Mouse (Mus musculus) brown adipose tissue, adult 24 weeks (tissue): ENCODE data around the gene Gm973. TPM values are rescaled to one million over a fixed set of nuclear protein-coding genes. Genes with fewer than 3 reads are reported as not detected.

ENCODE experiments used
- H3K27ac ChIP-seq: fragments of 200-500 bp; replicated peaks from 2 replicates; pipeline ENCODE4 v1.5.1; 2012; ENCODE audit warnings: low read depth, mild to moderate bottlenecking, low read length
- H3K4me1 ChIP-seq: fragments of 200-500 bp; 2 replicates; pipeline ENCODE4 v1.6.1; 2012; ENCODE audit warnings: low read length, mixed read lengths; ENCODE audit not compliant: control insufficient read depth, insufficient read depth, insufficient read length
- H3K4me3 ChIP-seq: fragments of 200-500 bp; 2 replicates; pipeline ENCODE4 v1.5.1; 2012; ENCODE audit warnings: low read depth, mild to moderate bottlenecking, low read length, moderate library complexity; ENCODE audit not compliant: insufficient read depth
- polyA plus RNA-seq: library from polyadenylated mRNA; stranded (reverse); fragments of >200 nt; gene quantifications from 2 replicates; pipeline ENCODE4 v1.2.4, GENCODE M21; 2012; ENCODE audit not compliant: missing spikeins, insufficient read depth, insufficient read length

The Gm973 gene
- polyA plus RNA-seq, 1 experiment = 1.9 TPM

DNA sequence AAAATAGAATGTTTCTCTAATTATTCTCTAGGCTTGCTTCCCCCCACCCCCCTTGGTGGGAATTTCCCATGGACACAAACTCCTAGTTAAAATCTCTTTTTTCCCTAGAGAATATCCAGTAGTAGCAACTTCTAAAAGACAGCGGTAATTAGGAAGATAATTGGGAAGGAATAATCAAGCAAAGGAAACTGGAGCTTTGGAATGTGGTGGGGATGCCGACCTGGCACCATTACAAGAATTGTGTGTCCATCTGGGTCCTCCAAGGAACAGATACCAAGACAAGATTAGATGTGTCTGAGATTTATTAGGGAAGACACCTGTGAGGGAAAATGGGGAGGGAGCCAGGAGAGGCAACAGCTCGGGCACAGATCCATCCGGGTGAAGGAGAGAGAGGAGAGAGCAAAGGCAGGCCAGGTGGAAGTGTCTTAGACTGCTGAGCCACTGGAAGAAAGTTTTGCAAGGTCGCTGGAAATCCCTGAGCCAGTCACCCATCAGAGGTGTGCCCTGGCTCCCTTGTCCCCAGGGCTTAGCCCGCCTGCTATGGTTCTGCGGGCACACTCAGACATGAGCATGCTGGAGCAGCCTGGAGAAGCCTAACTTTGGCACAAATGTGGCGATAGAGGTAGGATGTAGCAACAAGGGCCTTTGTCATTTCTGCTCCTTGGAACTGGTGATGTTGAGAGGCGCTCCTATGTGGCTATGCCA, 4.3 kb upstream of the Gm973 start:
- Histone ChIP-seq H3K27ac (no peak overlapping the region), H3K4me3 (no peak overlapping the region), H3K4me1 (no peaks in the 10 kb centered on the region)

DNA sequence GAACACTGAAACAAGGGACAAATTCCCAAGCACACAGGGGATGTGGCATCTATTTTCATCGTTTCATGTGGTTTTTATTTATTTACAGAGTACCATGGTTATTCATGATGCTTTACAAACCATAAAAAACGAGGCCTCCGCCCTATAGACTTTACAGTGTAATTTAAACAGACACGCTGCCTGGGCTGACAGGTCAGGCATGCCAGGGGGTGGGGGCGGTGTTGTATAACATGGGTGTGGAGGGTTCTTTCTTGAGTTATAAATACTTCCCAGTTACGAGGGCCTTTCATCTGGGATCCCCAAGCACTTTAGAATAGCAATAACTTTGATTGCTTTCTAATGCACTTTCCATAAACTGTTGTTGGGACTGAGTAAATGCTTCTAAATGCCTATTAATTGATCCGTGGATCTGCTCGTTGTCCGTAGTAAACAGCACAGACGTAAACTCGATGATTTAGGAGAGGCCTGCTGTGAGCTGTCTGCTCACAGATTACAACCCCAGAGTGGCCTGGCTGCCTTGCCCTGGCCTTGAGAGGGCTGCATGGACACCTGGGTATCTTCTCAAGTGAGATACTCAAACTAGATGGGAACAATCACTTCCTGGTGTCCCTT, 4.3 kb downstream of the Gm973 start:
- no peaks in the 10 kb centered on the region for H3K4me1 ChIP-seq
- no peak overlapping the region for H3K4me3 ChIP-seq
- no peak overlapping the region for H3K27ac ChIP-seq

DNA sequence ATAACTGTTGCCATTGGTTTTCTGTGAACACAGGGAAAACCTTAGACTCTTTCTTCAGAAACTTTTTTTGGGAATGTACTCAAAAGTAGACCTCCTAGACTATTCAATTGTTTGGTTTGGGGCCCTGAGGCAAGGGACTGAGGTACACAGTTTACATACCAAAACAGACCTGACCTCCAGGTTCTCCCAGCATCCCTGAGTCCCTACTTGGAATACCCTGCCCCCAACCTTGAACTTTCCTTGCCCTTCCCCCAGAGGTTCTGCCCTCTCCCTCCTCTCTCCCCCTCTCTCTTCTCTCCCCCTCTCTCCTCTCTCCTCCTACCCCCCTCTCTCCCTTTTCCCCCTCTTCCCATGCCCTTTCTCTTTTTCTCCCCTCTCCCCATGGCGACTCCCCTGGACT, 6.4 kb downstream of the Gm973 start:
- Histone ChIP-seq H3K4me1 (no peaks in the 10 kb centered on the region), H3K27ac (no peak overlapping the region), H3K4me3 (no peak overlapping the region)

DNA sequence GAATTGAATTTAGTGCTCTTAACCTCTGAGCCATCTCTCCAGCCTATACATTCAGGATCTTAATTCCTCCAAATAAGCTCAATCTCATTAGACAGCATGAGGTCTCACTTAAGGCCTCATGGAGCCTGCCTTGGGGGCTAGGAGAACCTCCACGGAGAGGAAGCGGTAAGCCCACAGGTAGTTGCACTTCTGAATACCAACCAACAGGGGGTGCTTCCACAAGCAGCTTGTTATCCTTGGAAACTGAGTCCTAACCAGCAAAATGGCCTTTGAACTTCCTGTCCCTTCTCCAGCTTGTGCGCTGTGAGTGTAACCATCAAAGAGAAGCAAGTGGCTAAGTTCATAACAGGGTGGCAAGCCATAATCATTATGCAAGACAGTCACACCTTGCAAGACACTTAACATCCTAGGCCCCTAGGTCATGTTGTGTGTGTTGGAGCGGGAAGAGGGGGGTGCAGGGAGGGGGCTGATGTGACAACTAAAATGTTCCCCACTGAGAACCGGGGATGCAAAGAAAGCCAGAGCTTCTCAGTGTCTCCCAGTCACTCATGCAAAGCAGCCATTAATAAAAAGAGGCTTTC, 7.4 kb downstream of the Gm973 start:
- H3K4me1 ChIP-seq = no peaks in the 10 kb centered on the region
- H3K4me3 ChIP-seq = no peak overlapping the region
- H3K27ac ChIP-seq = no peak overlapping the region

DNA sequence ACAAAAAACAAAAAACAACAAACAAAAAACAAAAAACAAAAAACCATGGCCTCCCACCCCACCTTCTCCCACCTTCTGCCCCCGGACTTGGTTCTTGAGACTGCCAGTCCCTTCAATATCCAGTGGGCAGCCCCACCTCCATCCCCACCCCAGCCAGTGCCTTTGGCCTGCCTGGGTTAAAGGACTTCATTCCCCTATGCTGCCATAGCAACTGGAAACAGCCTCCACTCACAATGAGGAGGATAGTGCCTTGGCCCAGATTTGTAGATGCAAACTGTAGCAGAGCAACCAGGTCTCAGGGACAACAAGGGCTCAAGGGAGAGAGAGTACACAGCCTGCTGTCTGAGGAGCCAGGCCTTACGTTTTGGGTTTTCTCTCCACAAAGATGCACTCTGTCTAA, 8.0 kb downstream of the Gm973 start:
- Histone ChIP-seq H3K27ac (no peak overlapping the region), H3K4me3 (no peak overlapping the region), H3K4me1 (no peaks in the 10 kb centered on the region)

DNA sequence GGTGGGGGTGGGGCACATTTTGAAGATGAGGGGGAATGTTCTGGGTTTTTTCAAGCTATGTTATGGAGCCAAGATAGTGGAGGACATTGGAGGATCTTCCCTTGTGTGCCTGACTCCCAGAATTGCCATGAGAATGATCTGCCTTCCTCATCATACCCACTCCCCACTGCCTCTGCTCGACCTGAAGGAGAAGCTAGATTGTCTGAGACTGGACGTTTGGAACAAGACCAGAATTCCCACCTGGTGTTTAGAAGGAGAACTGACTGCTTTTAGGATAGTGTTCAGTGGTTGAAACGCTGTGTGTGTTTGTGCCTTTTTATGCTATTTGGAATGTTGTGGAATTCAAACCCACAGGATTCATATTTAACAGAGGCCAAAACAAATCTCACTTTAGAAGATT, 8.7 kb downstream of the Gm973 start:
- Histone ChIP-seq H3K4me3 (no peak overlapping the region), H3K4me1 (no peaks in the 10 kb centered on the region), H3K27ac (no peak overlapping the region)

DNA sequence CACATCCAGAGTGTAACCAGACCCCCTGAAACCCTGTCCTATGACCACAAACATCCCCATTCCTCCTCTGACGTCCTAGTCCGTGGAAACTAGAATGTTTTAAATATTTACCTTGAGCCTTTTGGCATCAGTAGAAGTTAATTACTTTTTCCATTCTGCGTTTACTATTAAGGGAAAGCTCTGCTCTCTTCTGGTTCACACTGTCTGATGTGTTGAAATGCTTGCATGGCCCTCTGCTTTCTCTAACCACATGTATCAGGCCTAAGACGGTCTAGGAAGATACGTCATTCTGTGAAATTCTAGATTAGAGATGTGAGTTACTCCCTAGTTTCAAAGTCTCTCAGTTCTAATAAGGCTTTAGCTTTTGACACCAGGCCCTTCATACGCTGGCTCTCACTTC, 11.2 kb downstream of the Gm973 start:
- Histone ChIP-seq H3K4me3 (no peak overlapping the region), H3K4me1 (no peaks in the 10 kb centered on the region), H3K27ac (no peak overlapping the region)

DNA sequence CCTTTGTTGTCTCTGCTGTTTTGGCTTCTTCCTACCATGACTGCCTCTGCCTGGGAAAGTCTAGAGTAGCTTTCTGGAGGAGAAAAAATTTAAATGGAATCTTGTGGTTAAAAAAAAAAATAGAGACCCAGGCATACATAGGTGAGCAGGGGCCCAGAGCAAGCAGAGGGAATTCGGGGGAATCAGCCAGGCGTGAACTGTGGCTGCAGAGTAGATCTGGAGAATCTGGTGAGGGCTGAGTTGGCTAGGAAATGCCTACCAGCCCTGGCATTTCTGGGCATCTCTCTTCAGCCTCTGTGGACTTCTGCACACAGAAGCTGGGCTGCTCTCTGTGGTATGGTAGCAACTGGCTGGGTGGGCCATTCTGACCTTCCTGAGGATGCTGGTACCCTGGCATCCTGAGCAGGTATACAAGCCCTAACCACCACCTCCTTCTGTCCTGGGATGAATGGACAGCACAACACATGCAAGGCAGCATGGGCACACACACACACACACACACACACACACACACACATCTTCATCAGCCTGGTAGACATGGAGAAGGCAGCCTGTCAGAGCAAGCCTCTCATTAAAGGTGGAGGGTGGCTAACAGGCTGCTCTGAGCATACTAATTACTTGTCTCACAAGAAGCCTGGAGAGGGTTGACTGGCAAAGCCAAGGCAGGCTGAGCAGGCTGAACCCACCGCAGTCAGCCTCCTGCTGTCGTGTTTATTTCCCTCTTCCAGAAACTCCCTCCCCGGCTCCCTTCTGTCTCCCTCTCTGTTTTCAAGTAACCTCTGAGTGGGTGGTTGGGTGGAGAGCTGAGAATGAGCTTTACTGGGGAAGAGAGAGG, 19.1 kb downstream of the Gm973 start:
- H3K4me1 ChIP-seq = no peaks in the 10 kb centered on the region
- H3K4me3 ChIP-seq = no peak overlapping the region
- no peak overlapping the region for H3K27ac ChIP-seq

DNA sequence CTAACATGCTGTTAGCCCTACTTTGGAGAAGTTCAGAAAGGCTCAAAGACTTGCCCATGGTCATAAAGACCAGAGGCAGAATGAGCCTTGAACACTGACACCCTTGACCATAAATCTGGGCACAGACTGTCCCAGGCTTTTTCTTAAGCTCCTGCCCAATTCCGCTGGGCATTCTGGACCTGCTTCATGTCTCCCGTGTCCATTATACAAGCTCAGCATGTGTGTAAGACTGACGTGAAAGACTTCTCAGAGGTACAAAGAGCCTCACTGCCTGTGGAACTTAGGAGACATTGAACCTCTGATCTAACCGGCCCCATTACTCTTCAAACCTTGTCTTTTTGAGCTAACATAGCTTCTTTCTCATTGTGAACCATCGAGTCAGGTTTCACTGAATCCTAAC, 22.3 kb downstream of the Gm973 start:
- H3K4me3 ChIP-seq = no peak overlapping the region
- H3K4me1 ChIP-seq = no peaks in the 10 kb centered on the region
- H3K27ac ChIP-seq = no peak overlapping the region

DNA sequence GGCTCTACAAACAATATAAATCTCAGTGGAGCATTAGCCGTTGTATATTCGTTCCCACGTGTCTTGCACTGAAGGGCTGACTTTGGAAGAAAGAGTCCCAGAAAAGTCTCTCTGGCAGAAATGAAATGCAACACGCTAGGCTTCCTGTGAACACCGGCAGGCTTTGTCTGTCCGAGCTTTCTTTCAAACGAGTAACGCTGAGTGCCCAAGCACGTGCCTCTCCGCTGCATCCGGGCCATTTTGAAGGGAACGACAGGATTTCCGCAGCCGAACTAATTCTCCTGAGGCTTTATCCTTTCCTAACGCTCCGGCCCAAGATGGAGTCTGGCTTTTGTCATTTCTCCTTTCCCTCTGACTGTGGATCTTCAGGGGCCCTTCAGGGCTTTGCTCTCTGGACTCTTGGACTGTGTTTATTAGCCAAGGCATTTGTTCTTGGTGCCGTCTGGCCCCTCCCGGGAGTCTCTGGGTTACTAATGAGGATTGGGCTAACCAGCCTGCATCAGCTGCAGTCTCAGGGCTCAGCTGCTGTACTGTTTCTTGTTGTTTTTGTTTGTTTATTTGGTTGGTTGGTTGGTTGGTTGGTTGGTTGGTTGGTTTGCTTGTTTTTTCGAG, 24.6 kb downstream of the Gm973 start:
- no peaks in the 10 kb centered on the region for H3K4me1 ChIP-seq
- H3K4me3 ChIP-seq = no peak overlapping the region
- H3K27ac ChIP-seq = no peak overlapping the region

DNA sequence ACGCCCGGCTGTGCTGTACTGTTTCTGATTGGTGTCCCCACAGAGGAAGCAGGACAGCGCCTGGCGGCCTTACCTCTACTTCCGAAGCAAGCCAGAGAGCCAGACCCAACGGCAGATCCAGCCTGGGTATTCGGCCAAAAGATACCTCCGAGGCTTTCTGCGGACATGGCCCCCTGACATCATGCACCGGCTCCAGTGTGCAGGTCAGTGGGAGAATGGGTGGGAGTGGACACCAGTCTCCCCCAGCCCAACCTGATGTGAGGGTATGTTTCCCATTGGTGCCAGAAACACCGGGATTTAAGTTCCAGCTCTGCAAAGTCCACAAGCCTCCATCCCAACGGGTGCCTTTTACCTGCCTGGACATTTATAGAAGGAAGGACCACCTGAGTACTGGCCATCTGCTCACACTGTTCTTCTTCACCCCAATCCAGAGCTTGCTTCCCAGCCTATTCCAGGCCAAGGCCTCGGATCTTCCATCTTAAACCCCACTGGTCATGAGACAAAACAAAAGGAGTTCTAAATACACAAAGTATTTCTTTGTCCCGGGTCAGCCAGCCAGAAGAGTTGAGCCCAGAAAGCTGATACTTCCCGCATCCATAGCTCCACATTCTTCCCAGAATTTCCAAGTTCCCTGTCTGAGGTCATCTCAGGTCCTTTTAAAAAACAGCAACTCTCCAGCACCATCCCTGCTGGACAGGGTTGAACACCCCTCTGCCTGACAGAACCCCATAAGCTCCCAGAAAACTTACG, 25.4 kb downstream of the Gm973 start:
- Histone ChIP-seq H3K27ac (no peak overlapping the region), H3K4me3 (no peak overlapping the region), H3K4me1 (no peaks in the 10 kb centered on the region)

DNA sequence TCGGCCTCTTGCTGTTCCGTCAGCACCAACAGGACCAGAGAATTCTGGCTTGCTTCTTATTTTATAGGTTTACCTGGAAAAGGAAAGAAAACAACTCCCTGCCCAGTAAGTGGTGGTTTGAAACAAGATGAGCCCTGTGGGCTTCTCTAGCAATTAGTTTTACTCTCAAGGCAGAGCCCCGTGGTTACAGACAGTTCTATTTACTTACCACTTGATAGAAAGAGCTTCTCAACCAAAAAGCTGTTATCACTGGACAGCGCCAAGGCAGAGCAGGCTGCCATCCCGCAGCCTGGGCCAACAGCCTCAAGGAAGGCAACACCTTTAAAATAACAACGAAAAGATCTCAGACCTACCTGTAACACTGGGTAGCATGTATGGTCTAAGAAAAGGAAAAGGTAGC, 26.2 kb downstream of the Gm973 start:
- H3K27ac ChIP-seq = no peak overlapping the region
- no peaks in the 10 kb centered on the region for H3K4me1 ChIP-seq
- H3K4me3 ChIP-seq = no peak overlapping the region

DNA sequence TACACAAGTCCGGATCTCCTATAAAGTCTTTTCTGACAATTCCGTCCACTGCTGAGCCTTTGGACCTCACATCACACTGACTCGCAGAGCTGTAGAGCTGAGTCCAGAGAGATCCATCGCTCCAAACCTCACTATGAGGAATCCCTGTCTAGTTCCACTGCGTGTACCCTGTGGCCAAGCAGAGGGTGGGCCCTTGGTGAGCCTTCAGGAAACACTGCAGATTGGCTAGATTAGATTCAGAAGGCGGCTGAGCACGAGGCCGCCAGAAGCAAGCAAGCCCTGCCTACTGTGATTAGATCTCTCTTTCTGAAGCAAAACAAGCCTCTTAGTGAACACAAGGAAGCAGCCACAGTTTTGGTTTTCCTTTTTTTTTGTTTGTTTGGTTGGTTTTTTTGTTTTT, 27.8 kb downstream of the Gm973 start:
- H3K4me1 ChIP-seq = no peaks in the 10 kb centered on the region
- H3K4me3 ChIP-seq = no peak overlapping the region
- no peak overlapping the region for H3K27ac ChIP-seq

DNA sequence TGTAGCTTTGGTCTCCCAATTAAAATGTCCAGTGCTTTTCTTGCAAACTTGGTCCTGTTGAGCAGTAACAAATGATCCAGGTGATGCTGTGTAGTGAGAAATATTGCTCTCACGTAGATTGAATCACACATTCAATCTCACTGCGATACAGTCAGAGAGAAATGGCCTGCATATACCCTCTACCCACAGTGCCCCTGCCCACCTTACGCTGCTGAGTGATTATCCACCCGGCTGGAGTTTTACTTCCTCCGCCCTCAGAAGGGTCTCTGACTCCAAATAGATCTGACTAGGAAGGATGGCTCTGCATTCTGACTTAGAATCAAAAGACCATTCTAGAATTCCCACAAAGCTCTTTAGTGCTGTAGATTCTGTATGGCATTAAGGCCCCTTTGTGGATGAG, 32.4 kb downstream of the Gm973 start:
- no peak overlapping the region for H3K27ac ChIP-seq
- H3K4me3 ChIP-seq = no peak overlapping the region
- no peaks in the 10 kb centered on the region for H3K4me1 ChIP-seq
